Mouse (Mus musculus) ovary, adult 10 weeks (tissue): ENCODE measurements around the gene Pon3. TPM values are rescaled to one million over a fixed set of nuclear protein-coding genes. Genes with fewer than 3 reads are reported as not detected.

Experiments
- polyA plus RNA-seq: library from polyadenylated mRNA; stranded (reverse); fragments of 350-450 nt; fragmentation: Illumina TruSeq; extraction: RNeasy Lipid Tissue Mini Kit (QIAGEN cat#74804); gene quantifications from one replicate; pipeline ENCODE4 v1.2.3, GENCODE M21; 2014

Gene Pon3
- polyA plus RNA-seq, result 111 TPM

GRCm38 (mm10) chr6:5255722-5256451 is at the start of gene Pon3:
Pon3 (minus strand) TSS chr6:5256286.

GRCm38 (mm10) chr6:5298092-5298554 is 42.0 kb upstream of the Pon3 start, which contains the start of gene Pon2:
Pon2 (minus strand) TSS chr6:5298455.

GRCm38 (mm10) chr6:5193693-5194092 is 62.4 kb downstream of the Pon3 start, which contains the start of gene Pon1:
Pon1 (minus strand) TSS chr6:5193946.

Other genes starting within 250 kb of the Pon3 start
- 5.6 TPM for gene Pon1, start 62.3 kb downstream of the Pon3 start, polyA plus RNA-seq
- 80.0 TPM for gene Pon2, start 42.2 kb upstream of the Pon3 start, polyA plus RNA-seq
- 21.4 TPM for gene Asb4, start 127.1 kb upstream of the Pon3 start, polyA plus RNA-seq
- 38.8 TPM for gene Pdk4, start 240.0 kb upstream of the Pon3 start, polyA plus RNA-seq